Mouse (Mus musculus): ENCODE data around the gene Rhbdl3. TPM values are rescaled to one million over a fixed set of nuclear protein-coding genes. Genes with fewer than 3 reads are reported as not detected.
"Not testable (repeated sequence)": the region's sequence is repeated elsewhere in the genome, so short reads cannot be mapped to it uniquely, and the experiment has no call there.

Gene Rhbdl3
- total RNA-seq, 2 experiments from 2014 or later, result 6.9 to 7.1 TPM

- DNase-seq, result no peak
Measured at GRCm38 (mm10) chr11:80312565-80312964, 11.9 kb downstream of the Rhbdl3 start.

DNA sequence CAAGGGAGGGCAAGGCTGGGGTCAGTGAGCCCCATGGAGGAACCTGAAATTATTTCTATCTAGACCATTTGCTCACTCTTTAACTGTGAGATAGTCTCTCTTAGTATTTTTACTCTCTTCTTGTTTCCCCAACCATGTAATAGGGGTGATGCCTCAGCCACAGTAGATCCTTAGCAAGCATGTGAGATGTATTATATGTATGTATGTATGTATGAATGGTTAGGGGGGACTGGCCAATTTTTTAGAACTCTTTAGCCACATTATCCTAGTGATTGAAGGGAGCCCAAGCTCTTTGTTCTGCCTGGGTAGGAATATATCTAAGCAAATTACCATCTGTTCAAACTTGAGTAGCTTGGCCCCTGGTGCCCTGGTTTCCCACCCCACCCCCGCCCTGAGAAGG, 12.8 kb downstream of the Rhbdl3 start:
- DNase-seq, result no peak

DNA sequence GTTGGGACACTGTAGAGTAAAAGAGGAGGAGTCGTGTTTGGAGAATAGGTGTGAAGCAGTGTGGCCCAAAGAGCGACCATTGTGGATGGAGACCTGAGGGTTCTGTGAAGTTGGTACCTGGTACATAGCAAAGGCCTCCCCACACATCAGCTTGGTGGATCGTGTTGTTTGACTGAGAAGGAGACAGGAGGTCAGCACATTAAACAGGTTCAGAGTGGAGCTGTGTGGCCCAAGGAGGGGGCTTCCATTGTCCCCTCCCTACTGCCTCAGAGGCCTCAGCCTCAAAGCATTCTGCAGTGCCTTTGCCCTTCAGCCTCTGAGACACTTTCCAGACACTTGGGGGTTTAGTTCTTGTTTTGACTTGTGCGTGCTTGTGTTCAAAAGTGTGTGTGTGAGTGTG, 13.2 kb downstream of the Rhbdl3 start:
- no peak for DNase-seq

DNA sequence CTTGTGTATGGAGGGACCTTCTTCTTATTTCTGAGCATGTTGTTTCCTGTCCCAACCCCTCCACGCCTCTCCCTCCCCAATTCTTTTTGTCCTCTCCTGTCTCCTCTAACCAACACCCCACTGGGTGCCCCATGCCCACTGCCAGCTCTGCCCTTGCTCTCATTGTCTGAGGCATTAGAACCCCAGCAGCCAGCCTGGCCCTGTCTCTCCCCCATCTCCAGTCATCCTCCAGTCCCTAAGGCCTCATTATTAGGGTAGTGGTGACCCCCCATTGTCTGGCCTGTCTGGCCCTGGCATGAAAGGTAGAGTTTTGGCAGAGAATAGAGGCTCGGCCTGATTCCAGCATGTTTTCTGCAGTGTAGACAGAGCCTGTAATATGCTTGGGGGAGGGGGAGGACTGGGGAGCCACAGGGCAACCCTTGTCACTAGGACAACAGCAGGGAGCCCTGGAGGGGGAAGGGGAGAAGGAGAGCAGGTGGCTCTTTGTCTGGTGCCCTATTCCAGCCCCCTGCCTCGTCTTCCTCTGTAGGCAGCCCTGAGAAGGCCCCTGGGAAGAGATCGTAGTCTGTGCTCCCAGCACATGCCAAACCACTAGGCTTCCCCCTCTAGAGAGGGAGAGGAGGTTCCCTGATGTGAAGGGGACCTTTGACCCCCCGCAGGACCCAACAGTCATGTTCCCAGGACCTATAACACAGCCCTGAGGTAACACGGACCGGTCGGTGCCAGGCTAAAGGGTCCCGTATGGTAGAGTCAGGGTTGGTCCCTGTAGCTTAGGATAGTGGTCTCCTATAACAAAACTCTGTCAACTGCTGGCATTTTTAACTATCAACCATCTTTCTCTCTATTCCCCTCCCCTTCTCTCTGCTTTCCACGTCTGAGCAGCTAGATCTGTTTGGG, 15.3 kb downstream of the Rhbdl3 start:
- no peak for DNase-seq

DNA sequence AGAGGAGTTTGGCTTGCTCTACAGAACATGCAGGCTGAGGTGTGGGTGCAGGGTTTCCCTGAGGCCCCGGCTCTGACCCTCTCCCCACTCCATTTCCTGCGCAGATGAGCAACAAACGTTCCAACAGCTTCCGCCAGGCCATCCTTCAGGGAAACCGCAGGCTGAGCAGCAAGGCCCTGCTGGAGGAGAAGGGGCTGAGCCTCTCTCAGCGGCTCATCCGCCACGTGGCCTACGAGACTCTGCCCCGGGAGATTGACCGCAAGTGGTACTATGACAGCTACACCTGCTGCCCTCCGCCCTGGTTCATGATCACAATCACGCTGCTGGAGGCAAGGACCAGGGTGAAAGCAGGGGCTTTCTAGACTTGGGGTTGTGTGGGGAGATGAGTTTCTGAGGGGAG, 22.5 kb downstream of the Rhbdl3 start:
- no peak for DNase-seq

DNA sequence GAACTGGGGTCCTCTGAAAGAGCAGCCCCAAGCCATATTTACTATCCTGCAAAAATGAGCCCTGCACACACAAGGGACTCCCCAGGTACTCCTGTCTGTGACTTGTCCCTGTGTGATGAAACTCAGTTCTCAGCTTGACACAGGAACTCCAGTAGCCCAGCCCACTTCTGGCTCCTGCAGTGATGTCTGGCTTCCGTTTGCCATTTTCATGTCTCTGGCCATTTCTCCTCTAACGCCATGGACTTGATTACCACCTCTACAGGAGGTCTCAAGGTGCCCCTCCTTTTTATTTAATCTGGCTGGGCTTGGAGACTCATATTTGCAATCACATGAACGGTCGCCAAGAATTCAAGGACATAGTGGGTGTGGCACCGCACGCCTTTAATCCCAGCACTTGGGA, 23.9 kb downstream of the Rhbdl3 start:
- no peak for DNase-seq

GRCm38 (mm10) chr11:80332709-80333400, 32.1 kb downstream of the Rhbdl3 start:
- no peak for DNase-seq

DNA sequence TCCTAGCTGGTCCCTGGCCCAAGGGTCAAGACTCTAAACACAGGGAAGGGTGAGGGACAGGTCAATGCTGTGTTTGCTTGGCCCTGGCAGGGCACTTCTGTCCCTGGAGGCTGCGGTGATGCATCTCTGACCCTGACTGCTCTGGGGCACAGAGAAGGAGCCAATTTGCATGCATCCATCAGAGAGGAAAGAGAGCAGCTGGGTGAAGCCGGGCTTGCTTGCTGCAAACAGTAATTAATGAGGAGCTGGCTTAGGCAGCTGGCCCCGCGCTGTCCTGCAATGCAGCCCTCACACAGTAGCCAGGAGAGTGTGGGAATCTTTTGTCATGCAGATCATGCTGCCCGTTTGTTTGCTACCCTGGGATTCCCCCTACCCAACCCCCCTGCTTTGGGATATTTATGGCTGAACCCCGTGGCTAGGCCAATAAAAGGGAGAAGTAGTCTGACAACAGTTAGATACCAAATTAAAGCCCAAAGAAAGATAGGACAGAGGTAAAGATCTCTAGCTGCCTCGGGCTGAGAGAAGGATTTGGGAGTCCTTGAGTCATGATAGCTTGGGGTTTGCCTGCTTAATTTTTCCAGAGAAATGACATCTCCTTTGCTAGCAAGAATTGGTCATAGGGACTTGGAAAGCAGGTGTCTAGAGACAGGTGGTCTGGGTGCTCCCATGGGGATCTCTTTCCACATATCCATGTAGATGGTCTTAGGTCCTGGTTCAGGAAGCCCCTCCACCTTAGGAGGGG, 35.1 kb downstream of the Rhbdl3 start:
- no peak for DNase-seq

DNA sequence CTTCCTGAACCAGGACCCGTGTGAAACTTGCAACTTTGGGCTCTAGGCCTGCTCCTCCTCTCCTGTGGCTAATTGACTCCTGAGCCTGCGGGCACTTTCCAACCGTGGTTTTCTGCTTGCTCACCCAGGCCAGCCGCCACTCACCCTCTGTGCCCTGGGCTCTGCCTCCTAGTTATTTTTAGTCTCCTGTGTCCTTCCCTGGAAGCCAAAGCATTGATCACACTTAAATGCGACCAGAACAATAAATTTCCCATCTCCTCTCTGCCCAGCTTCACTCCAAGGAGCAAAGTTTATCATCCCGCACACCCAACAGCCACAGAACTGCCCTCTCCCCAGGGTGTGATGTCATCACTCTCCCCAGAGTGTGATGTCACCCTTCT, 35.6 kb downstream of the Rhbdl3 start:
- no peak for DNase-seq

- no peak for DNase-seq
Measured at GRCm38 (mm10) chr11:80342482-80342881, 41.8 kb downstream of the Rhbdl3 start.

GRCm38 (mm10) chr11:80351832-80352430, 51.2 kb downstream of the Rhbdl3 start:
- peak; percentile 46 for DNase-seq

GRCm38 (mm10) chr11:80354832-80355231, 54.1 kb downstream of the Rhbdl3 start:
- DNase-seq, result no peak

DNA sequence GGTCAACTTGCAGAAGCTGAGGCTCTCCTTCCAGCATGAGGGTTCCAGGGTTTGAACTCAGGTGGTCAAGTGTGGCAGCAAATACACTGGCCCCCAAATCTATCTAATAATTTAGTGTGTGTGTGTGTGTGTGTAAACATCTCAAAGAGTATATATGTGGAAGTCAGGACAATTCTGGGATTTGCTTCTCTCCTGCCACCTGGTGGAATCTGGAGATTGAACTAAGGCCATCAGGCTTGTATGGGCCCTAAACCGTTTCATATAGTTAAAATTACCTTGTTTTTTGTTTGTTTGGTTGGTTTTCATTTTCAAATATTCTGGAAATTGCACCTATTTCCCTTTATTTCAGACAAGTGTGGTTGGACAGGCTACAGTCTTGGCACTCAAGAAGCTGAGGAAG, 68.2 kb downstream of the Rhbdl3 start:
- no peak for DNase-seq

- no peak for DNase-seq
Measured at GRCm38 (mm10) chr11:80376651-80377050, 75.9 kb downstream of the Rhbdl3 start.

DNA sequence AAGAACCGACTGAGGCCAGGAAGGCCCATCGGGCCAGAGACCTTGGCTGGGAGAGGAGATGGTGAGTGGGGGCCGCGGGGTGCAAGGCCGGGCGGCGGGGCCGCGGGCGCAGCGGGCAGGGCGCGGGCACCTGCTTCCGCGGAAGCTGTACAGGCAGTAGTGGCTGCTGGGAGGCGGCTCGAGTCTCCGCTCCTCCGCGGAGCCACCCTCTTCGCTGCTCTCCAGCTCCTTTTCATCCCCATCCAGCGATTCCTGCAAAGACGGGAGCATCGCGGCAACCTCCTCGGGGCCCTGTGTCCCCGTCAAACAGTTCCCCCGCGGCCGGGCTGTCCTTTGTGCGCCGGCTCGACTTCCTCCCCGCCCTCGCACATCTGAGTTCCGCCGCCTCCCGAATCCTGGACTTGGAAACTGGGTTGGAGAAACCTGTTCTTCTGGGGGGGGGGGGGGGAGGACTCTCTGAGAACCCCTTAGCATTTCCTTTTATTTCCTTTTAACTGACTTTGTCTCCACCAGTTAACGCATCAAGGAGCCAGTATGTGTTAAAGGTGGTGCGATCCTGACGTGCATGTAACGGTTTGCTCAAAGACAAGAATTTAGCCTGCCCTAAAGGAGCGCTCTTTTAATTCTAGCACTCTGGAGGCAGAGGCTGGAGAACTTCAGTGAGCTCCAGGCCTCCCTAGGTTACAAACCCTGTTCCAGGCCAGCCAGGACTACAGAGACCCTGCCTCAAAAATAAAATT, 77.2 kb downstream of the Rhbdl3 start, which contains the start of gene 5730455P16Rik:
Gene 5730455P16Rik, minus strand, starts transcription at position 323 of the 740 bp plus-strand sequence.
- DNase-seq, result peak; percentile 74

DNA sequence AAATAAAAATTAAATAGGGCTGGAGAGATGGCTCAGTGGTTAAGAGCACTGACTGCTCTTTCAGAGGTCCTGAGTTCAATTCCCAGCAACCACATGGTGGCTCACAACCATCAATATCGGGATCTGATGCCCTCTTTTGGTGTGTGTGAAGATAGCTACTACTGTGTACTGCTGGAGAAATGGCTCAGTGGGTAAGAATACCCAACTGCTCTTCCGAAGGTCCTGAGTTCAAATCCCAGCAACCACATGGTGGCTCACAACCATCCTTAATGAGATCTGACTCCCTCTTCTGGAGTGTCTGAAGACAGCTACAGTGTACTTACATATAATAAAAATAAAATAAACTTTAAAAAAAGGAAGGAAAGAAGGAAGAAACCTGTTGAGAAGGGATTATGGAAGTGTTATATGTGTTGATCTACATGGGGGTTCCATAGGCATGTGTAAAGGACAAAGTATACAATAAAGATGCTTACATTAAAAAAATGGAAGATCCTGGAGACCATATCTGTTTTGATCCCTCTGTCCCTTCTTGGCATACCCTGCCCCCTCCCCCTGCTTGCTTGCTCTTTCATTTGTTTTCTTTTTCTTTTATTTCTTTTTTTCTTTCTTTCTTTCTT, 77.8 kb downstream of the Rhbdl3 start:
- DNase-seq, result not testable (repeated sequence)

GRCm38 (mm10) chr11:80379184-80379583, 78.5 kb downstream of the Rhbdl3 start:
- DNase-seq, result not testable (repeated sequence)

DNA sequence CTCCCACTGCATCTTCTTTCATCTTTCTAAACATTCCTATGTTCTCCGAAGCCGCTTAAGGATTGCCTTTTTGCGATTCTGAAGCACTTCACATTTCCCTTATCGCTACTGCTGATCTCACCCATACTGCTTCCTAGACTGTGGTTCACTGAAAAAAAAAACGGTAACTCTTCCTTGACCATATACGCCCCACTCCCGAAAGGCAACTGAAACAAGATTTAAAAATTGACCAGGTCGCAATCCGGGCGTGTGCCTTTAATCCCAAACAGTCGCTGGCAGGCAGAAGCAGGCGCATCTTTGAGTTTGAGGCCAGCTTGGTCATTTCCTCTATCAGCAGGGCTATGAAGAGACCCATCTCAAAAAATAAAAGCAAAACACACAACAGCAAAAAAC, 81.9 kb downstream of the Rhbdl3 start:
- DNase-seq, result peak; percentile 38

GRCm38 (mm10) chr11:80383019-80383625, 82.4 kb downstream of the Rhbdl3 start, which contains the start of gene Zfp207:
Gene Zfp207, plus strand, starts transcription at chr11:80383279.
- DNase-seq, result peak; percentile 96

DNA sequence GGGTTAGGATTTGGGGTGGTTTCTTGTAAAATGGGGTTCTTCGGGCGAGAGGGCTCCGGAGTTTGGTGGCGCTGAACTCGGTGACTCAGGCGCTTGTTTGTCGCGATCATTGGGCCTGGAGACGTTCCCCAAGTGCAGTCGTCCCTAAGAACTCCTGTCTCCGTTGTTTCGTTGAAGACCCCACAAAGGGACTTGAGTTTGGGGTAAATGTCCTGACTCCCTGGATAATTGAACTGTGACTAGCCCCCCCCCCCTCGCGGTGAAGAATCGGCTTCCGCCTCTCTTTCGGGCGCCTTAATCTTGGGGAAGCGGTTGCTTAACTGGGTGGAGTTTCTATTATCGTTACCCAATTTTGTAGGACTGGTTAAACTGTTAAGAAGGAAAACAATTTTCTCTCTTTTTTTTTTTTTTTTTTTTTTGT, 82.9 kb downstream of the Rhbdl3 start:
- no peak for DNase-seq

Measured in gastrocnemius, postnatal 25 days (tissue).